Mouse (Mus musculus) kidney, embryonic 16.5 days (tissue): Measurements from ENCODE around the gene Barx2. TPM values are rescaled to one million over a fixed set of nuclear protein-coding genes. Genes with fewer than 3 reads are reported as not detected.

Experiments used
- ATAC-seq: fragments of 200-750 bp; cut with Nextera tagmentation; 2 replicates; pipeline ENCODE4 v1.8.0; 2017; ENCODE audit warnings: moderate TSS enrichment; ENCODE audit not compliant: low FRiP score, low TSS enrichment
- H3K27ac ChIP-seq: fragments of 300-500 bp; sonication (generic); 2 replicates; pipeline ENCODE4 v1.5.1; 2014; ENCODE audit warnings: low read length
- H3K27me3 ChIP-seq: fragments of 300-500 bp; sonication (generic); 2 replicates; pipeline ENCODE4 v1.6.1; 2014; ENCODE audit warnings: low read length, control low read depth, mixed read lengths; ENCODE audit not compliant: insufficient read depth
- H3K36me3 ChIP-seq: fragments of 300-500 bp; sonication (generic); 2 replicates; pipeline ENCODE4 v1.6.1; 2014; ENCODE audit warnings: low read length, control low read depth, mixed read lengths; ENCODE audit not compliant: insufficient read depth
- H3K4me1 ChIP-seq: fragments of 300-500 bp; sonication (generic); 2 replicates; pipeline ENCODE4 v1.6.1; 2014; ENCODE audit warnings: low read length, control low read depth, mixed read lengths; ENCODE audit not compliant: insufficient read depth
- H3K4me2 ChIP-seq: fragments of 300-500 bp; sonication (generic); replicated peaks from 2 replicates; pipeline ENCODE4 v1.6.1; 2014; ENCODE audit warnings: low read depth, low read length
- H3K4me3 ChIP-seq: fragments of 300-500 bp; sonication (generic); 2 replicates; pipeline ENCODE4 v1.5.1; 2014; ENCODE audit warnings: mild to moderate bottlenecking, low read length
- H3K9ac ChIP-seq: fragments of 300-500 bp; sonication (generic); replicated peaks from 2 replicates; pipeline ENCODE4 v1.6.1; 2014; ENCODE audit warnings: low read length
- H3K9me3 ChIP-seq: fragments of 300-500 bp; sonication (generic); 2 replicates; pipeline ENCODE4 v1.6.1; 2016; ENCODE audit warnings: low read length, control low read depth
- WGBS: fragments of 180-500 bp; shearing (Covaris S2); extraction: QIAGEN DNeasy Blood & Tissue Kit; methylation state at CpG from one replicate; pipeline ENCODE4 v1.1.7; 2014; 5-methylcytosine and 5-hydroxymethylcytosine counted together
- polyA plus RNA-seq: library from polyadenylated mRNA; unstranded; fragments of >200 nt; fragmentation: Nextera tagmentation; extraction: Ambion mirVana; gene quantifications from 2 replicates; pipeline ENCODE4 v1.2.1, GENCODE M21; 2015

The Barx2 gene
- polyA plus RNA-seq, 1 experiment from 2014 or later, result not detected

GRCm38 (mm10) chr9:31901781-31902180, 11.5 kb downstream of the Barx2 start:
- no peak for ATAC-seq
- Histone ChIP-seq H3K27ac (no peak overlapping the region), H3K4me2 (no peak overlapping the region), H3K27me3 (no peaks in the 10 kb centered on the region), H3K36me3 (no peaks in the 10 kb centered on the region), H3K9me3 (no peaks in the 10 kb centered on the region), H3K4me3 (no peak overlapping the region), H3K4me1 (no peaks in the 10 kb centered on the region), H3K9ac (no peak overlapping the region)
- 80% methylated on average over 2 of the region's 2 CpGs for WGBS

DNA sequence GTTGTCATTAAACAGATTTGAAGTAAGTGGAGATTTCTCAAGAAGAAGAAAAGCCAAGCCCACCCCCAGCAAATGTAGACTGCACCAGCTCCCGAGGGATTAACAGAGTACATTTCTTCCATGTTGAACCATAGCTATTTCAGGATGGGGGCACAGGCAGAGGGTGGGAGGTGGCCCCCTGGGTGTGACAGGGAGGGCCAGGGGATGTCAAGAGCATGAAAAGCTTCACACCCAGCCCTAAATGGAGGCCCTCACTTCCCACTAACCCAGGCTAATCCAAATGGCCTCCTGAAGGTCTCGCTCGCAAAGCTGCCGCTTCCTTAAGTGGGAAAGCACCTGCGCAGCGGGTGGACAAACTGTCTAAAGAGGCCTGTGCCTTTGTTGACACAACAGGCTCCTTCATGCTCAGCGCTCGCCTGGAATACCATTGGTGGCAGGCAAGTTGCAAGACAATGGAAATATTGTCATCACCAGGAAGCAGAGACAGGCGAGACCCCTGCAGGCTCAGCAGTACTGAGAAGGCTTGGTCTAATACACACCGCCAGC, 18.4 kb downstream of the Barx2 start:
- no peak overlapping the region for H3K4me3 ChIP-seq
- H3K9ac ChIP-seq, result no peak overlapping the region
- 48% methylated on average over 10 of the region's 10 CpGs for WGBS
- H3K9me3 ChIP-seq, result no peaks in the 10 kb centered on the region
- no peaks in the 10 kb centered on the region for H3K4me1 ChIP-seq
- H3K27ac ChIP-seq, result no peak overlapping the region
- H3K36me3 ChIP-seq, result no peaks in the 10 kb centered on the region
- ATAC-seq, result no peak
- H3K4me2 ChIP-seq, result no peak overlapping the region
- H3K27me3 ChIP-seq, result no peaks in the 10 kb centered on the region

DNA sequence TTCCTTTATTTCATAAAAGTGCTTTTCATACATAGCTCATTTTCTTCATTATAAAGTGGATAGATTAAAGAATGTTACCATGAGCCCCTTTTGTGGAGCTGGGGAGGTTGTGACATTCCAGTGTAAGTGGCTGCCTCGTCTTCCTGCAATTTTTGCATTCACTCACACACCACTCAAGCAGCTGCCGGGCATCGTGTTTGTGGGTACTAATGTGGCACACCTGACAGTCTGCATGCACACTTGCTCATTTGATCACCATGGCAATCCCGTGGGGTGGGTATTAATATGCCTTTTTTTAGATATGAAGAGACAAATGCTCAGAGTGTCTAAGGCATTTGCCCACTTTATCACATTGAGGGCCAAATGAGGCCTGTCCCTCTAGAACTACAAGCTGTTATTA, 24.9 kb downstream of the Barx2 start:
- Histone ChIP-seq H3K9ac (no peak overlapping the region), H3K27ac (no peak overlapping the region), H3K4me2 (no peak overlapping the region), H3K36me3 (no peaks in the 10 kb centered on the region), H3K9me3 (no peaks in the 10 kb centered on the region), H3K27me3 (no peaks in the 10 kb centered on the region), H3K4me3 (no peak overlapping the region), H3K4me1 (no peaks in the 10 kb centered on the region)
- no peak for ATAC-seq
- WGBS, result 90% methylated on average over 4 of the region's 4 CpGs

GRCm38 (mm10) chr9:31886258-31886657, 27.0 kb downstream of the Barx2 start:
- ATAC-seq, result no peak
- H3K27ac ChIP-seq, result no peak overlapping the region
- 44% methylated on average over 3 of the region's 3 CpGs for WGBS

DNA sequence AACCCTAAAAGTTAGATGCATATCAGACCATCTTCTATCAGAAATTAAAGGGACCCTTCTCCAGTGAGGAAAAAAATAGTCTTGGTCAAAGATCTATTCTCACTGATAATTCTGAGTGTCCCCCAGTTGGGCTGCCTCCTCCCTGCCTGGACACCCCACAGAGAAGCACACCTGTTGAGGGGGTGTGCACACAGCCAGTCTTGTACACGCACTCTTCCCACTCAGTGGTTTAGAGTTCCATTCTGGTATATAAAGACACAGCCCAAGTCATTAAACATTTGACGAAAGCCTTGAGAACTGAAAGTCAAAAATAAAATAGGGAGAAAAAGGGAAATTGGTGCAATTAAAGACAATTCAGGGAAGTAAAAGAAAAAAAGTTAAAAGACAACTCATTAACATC, 30.9 kb downstream of the Barx2 start:
- no peaks in the 10 kb centered on the region; the same call in 1 of the 2 replicates for H3K9me3 ChIP-seq
- H3K36me3 ChIP-seq, result no peaks in the 10 kb centered on the region
- ATAC-seq, result no peak
- H3K4me3 ChIP-seq, result no peak overlapping the region
- no peak overlapping the region for H3K27ac ChIP-seq
- H3K9ac ChIP-seq, result no peak overlapping the region
- WGBS, result 90% methylated on average over 2 of the region's 2 CpGs
- H3K4me2 ChIP-seq, result no peak overlapping the region
- H3K4me1 ChIP-seq, result no peaks in the 10 kb centered on the region
- no peaks in the 10 kb centered on the region for H3K27me3 ChIP-seq

More at GRCm38 (mm10) chr9:31886258-31886657, 27.0 kb downstream of the Barx2 start:
- Histone ChIP-seq H3K4me3 (no peak overlapping the region), H3K9me3 (no peaks in the 10 kb centered on the region; the same call in 1 of the 2 replicates), H3K27me3 (no peaks in the 10 kb centered on the region), H3K4me1 (no peaks in the 10 kb centered on the region), H3K36me3 (no peaks in the 10 kb centered on the region), H3K4me2 (no peak overlapping the region), H3K9ac (no peak overlapping the region)

DNA sequence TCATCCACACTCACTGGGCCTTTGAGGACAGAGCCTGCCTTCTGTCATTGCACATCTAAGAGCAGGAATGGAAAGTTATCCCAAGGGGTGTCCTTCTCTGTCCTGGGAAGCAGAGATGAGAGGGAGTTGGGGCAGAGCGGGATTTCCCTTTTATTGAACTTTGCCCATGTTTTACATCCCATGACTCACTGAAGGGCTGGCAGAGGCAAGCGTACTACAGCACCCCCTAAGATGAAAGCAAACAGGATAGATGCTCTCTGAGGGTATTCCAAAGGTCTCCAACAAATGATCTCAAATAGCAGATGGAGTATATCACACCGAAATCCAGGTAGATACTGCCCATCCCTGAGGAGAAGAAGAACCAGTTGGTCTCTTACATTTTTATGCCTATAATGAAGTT, 37.7 kb downstream of the Barx2 start:
- H3K36me3 ChIP-seq, result no peaks in the 10 kb centered on the region
- H3K27ac ChIP-seq, result no peak overlapping the region
- no peak overlapping the region for H3K4me2 ChIP-seq
- no peak overlapping the region for H3K4me3 ChIP-seq
- no peaks in the 10 kb centered on the region for H3K27me3 ChIP-seq
- WGBS, result 87% methylated on average over 3 of the region's 3 CpGs
- no peaks in the 10 kb centered on the region for H3K4me1 ChIP-seq
- no peak overlapping the region for H3K9ac ChIP-seq
- no peak for ATAC-seq
- H3K9me3 ChIP-seq, result no peaks in the 10 kb centered on the region

GRCm38 (mm10) chr9:31874236-31874635, 39.0 kb downstream of the Barx2 start:
- H3K9ac ChIP-seq, result no peak overlapping the region
- H3K4me1 ChIP-seq, result no peaks in the 10 kb centered on the region
- no peaks in the 10 kb centered on the region for H3K36me3 ChIP-seq
- 83% methylated on average over 3 of the region's 3 CpGs for WGBS
- H3K4me3 ChIP-seq, result no peak overlapping the region
- ATAC-seq, result no peak
- no peak overlapping the region for H3K27ac ChIP-seq
- H3K9me3 ChIP-seq, result no peaks in the 10 kb centered on the region
- H3K27me3 ChIP-seq, result no peaks in the 10 kb centered on the region
- no peak overlapping the region for H3K4me2 ChIP-seq

DNA sequence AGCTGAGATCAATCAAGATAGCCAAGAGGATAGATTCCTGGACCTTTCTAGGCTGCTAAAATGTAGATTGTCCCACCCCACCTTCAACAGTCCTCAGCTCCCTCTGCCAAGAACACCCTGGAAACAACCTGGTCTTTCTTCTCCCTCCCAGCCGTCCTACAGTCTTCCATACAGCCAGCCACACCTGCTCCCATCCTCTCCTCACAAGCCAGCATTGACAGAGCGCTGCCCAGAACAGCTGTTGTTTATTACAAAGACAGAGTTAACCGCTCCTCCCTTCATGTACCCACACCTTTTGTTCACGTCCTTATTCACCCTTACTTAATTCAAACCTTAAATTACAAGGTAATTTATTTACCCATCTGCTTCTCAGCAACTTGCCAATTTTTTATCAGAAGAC, 41.9 kb downstream of the Barx2 start:
- 43% methylated on average over 4 of the region's 4 CpGs for WGBS

GRCm38 (mm10) chr9:31868823-31869460, 44.3 kb downstream of the Barx2 start:
- Histone ChIP-seq H3K27ac (no peak overlapping the region), H3K4me2 (no peak overlapping the region), H3K36me3 (no peaks in the 10 kb centered on the region), H3K9me3 (no peaks in the 10 kb centered on the region), H3K27me3 (no peaks in the 10 kb centered on the region), H3K4me3 (no peak overlapping the region), H3K9ac (no peak overlapping the region), H3K4me1 (no peaks in the 10 kb centered on the region)
- 66% methylated on average over 2 of the region's 2 CpGs for WGBS
- ATAC-seq, result no peak

More for the DNA sequence above, 41.9 kb downstream of the Barx2 start:
- H3K27ac ChIP-seq, result no peak overlapping the region
- H3K27me3 ChIP-seq, result no peaks in the 10 kb centered on the region
- H3K9me3 ChIP-seq, result no peaks in the 10 kb centered on the region
- ATAC-seq, result no peak
- no peak overlapping the region for H3K4me2 ChIP-seq
- H3K4me1 ChIP-seq, result no peaks in the 10 kb centered on the region
- no peak overlapping the region for H3K9ac ChIP-seq
- H3K36me3 ChIP-seq, result no peaks in the 10 kb centered on the region
- no peak overlapping the region for H3K4me3 ChIP-seq

- no peak overlapping the region for H3K9ac ChIP-seq
- no peaks in the 10 kb centered on the region for H3K27me3 ChIP-seq
- WGBS, result 76% methylated on average over 6 of the region's 6 CpGs
- no peak for ATAC-seq
- H3K9me3 ChIP-seq, result no peaks in the 10 kb centered on the region
- no peak overlapping the region for H3K27ac ChIP-seq
- H3K36me3 ChIP-seq, result no peaks in the 10 kb centered on the region
- H3K4me2 ChIP-seq, result no peak overlapping the region
- H3K4me3 ChIP-seq, result no peak overlapping the region
- H3K4me1 ChIP-seq, result 0 out of 2 replicates have a peak, but pooled peaks cover under 1% of the 10 kb centered on the region
Observed at GRCm38 (mm10) chr9:31863830-31864229, 49.4 kb downstream of the Barx2 start.
